Mouse (Mus musculus) G1E (cell line): Measurements from ENCODE around the gene Crnkl1. TPM values are rescaled to one million over a fixed set of nuclear protein-coding genes. Genes with fewer than 3 reads are reported as not detected.
A peak's percentile ranks its signal among the peaks of the same experiment; 100 is the strongest.
"Not testable (repeated sequence)": the region's sequence is repeated elsewhere in the genome, so short reads cannot be mapped to it uniquely, and the experiment has no call there.

Experiments
- ATAC-seq: 2 replicates; pipeline ENCODE4 v1.8.0; 2016; ENCODE audit warnings: mild to moderate bottlenecking; ENCODE audit not compliant: insufficient number of reproducible peaks, poor library complexity, low FRiP score, severe bottlenecking; ENCODE audit errors: extremely low read depth
- DNase-seq: peaks from one replicate; pipeline ENCODE4 v3.0.0; 2012; ENCODE audit warnings: low spot score
- H3K27me3 ChIP-seq: 2 replicates; pipeline ENCODE4 v1.6.1; 2012; ENCODE audit warnings: mild to moderate bottlenecking, low read length, inconsistent platforms; ENCODE audit not compliant: insufficient read depth
- H3K36me3 ChIP-seq: replicated peaks from 2 replicates; pipeline ENCODE3; 2012; ENCODE audit warnings: mild to moderate bottlenecking, inconsistent platforms
- H3K4me1 ChIP-seq: 2 replicates; pipeline ENCODE4 v1.6.1; 2012; ENCODE audit warnings: low read depth, low read length, inconsistent platforms, mixed read lengths; ENCODE audit not compliant: insufficient read depth
- H3K4me3 ChIP-seq: 2 replicates; pipeline ENCODE4 v1.5.1; 2012; ENCODE audit warnings: low read depth, mild to moderate bottlenecking, inconsistent platforms, low read length, moderate library complexity, mixed read lengths
- H3K9me3 ChIP-seq: replicated peaks from 2 replicates; pipeline ENCODE4 v1.6.1; 2012; ENCODE audit warnings: inconsistent platforms
- CTCF ChIP-seq: IDR thresholded peaks from 2 replicates; pipeline ENCODE4 v1.5.1; 2012; ENCODE audit warnings: low read depth, low read length, inconsistent platforms, mixed read lengths
- GATA1 ChIP-seq: IDR thresholded peaks from 2 replicates; pipeline ENCODE4 v1.6.1; 2012; ENCODE audit warnings: borderline replicate concordance, low read length, inconsistent platforms, mixed read lengths
- GATA2 ChIP-seq: IDR thresholded peaks from 2 replicates; pipeline ENCODE4 v1.6.1; 2012; ENCODE audit warnings: low read depth, low read length, inconsistent platforms, borderline replicate concordance
- POLR2AphosphoS5 ChIP-seq: IDR thresholded peaks from 2 replicates; pipeline ENCODE4 v1.6.1; 2012; ENCODE audit warnings: low read depth, low read length, inconsistent platforms; ENCODE audit not compliant: insufficient replicate concordance
- TAL1 ChIP-seq: conservative IDR thresholded peaks from 2 replicates; pipeline ENCODE4 v1.6.1; 2012; ENCODE audit warnings: low read depth, low read length, inconsistent platforms, mixed read lengths
- polyA plus RNA-seq: library from polyadenylated mRNA; stranded (reverse); fragments of >175 nt; gene quantifications from 2 replicates; pipeline ENCODE4 v1.2.3, GENCODE M21; 2012
- total RNA-seq, 2 experiments: library from RNA; stranded (forward) in 1 of 2; stranded (reverse) in 1 of 2; fragments of 200-1000 nt in 1 of 2; fragments of >200 nt in 1 of 2; fragmentation: Nextera tagmentation in 1 of 2; gene quantifications; 2 replicates each; pipeline ENCODE4 v1.2.3; 2014 to 2017

Crnkl1 gene
- total and polyA plus RNA-seq, 3 experiments: 23.0 to 72.4 (median 26.8) TPM

- ATAC-seq: no peak
- H3K36me3 ChIP-seq: peaks cover 15% of the 10 kb centered on the region
- H3K9me3 ChIP-seq: no peaks in the 10 kb centered on the region
- H3K27me3 ChIP-seq: no peaks in the 10 kb centered on the region
- TF ChIP-seq GATA2 (no peak), POLR2AphosphoS5 (no peak)
- peaks cover 23% of the 10 kb centered on the region for H3K4me1 ChIP-seq
- H3K4me3 ChIP-seq: peak within 1 kb of the TSS; percentile 96
- DNase-seq: no peak
Observed at GRCm38 (mm10) chr2:145901861-145902260, 33.0 kb downstream of the Crnkl1 start, which contains the start of gene Naa20. Naa20 (plus strand) TSS chr2:145902099.

GRCm38 (mm10) chr2:145900318-145900717 lies 34.5 kb downstream of the Crnkl1 start:
- H3K4me3 ChIP-seq, ATAC-seq, H3K9me3 ChIP-seq, H3K36me3 ChIP-seq, H3K27me3 ChIP-seq, DNase-seq: not testable (repeated sequence)
- H3K4me1 ChIP-seq: peaks cover 15% of the 10 kb centered on the region

- ATAC-seq: no peak
- Histone ChIP-seq H3K27me3 (no peaks in the 10 kb centered on the region), H3K9me3 (no peaks in the 10 kb centered on the region), H3K4me1 (peaks cover 2% of the 10 kb centered on the region; the same call in 1 of the 2 replicates), H3K36me3 (no peaks in the 10 kb centered on the region), H3K4me3 (no peak overlapping the region)
- no peak for DNase-seq
- TF ChIP-seq TAL1 (no peak), GATA1 (no peak), GATA2 (no peak), POLR2AphosphoS5 (no peak), CTCF (no peak)
Observed at GRCm38 (mm10) chr2:145898106-145898505, 36.7 kb downstream of the Crnkl1 start.

GRCm38 (mm10) chr2:145893756-145894155 lies 41.1 kb downstream of the Crnkl1 start:
- H3K27me3 ChIP-seq: no peaks in the 10 kb centered on the region
- ATAC-seq: no peak
- H3K9me3 ChIP-seq: no peaks in the 10 kb centered on the region
- DNase-seq: no peak
- no peaks in the 10 kb centered on the region for H3K4me1 ChIP-seq
- TF ChIP-seq CTCF (no peak), TAL1 (no peak), POLR2AphosphoS5 (no peak)
- H3K36me3 ChIP-seq: no peaks in the 10 kb centered on the region
- no peak overlapping the region for H3K4me3 ChIP-seq

GRCm38 (mm10) chr2:145890571-145890970 lies 44.2 kb downstream of the Crnkl1 start:
- ATAC-seq: no peak
- no peaks in the 10 kb centered on the region for H3K27me3 ChIP-seq
- H3K4me1 ChIP-seq: no peaks in the 10 kb centered on the region
- peaks cover 8% of the 10 kb centered on the region; the same call in 1 of the 2 replicates for H3K9me3 ChIP-seq
- TF ChIP-seq POLR2AphosphoS5: no peak
- TF ChIP-seq GATA1: no peak
- TF ChIP-seq TAL1: no peak
- TF ChIP-seq GATA2: no peak
- no peak for TF ChIP-seq CTCF
- DNase-seq: no peak
- H3K4me3 ChIP-seq: no peak overlapping the region
- no peaks in the 10 kb centered on the region for H3K36me3 ChIP-seq

GRCm38 (mm10) chr2:145888766-145889480 lies 45.9 kb downstream of the Crnkl1 start:
- no peak for ATAC-seq
- H3K4me3 ChIP-seq: no peak overlapping the region
- H3K36me3 ChIP-seq: no peaks in the 10 kb centered on the region
- TF ChIP-seq TAL1 (no peak), GATA2 (no peak), POLR2AphosphoS5 (no peak), GATA1 (no peak)
- no peak for DNase-seq
- no peaks in the 10 kb centered on the region for H3K4me1 ChIP-seq
- no peaks in the 10 kb centered on the region for H3K27me3 ChIP-seq
- H3K9me3 ChIP-seq: peaks cover 19% of the 10 kb centered on the region; the same call in 1 of the 2 replicates
